Mouse (Mus musculus): Measurements from ENCODE around the gene Gm13420.

The Gm13420 gene

GRCm38 (mm10) chr2:29771611-29772461 is 20.4 kb upstream of the Gm13420 start:
- Histone ChIP-seq H3K36me3 (ENCODE audit: insufficient read depth, low read length) (peaks cover 56% of the 10 kb centered on the region), H3K27me3 (ENCODE audit: insufficient read depth, low read length) (no peaks in the 10 kb centered on the region), H3K4me1 (replicated peaks; ENCODE audit: low read depth, low read length) (peaks cover 29% of the 10 kb centered on the region), H3K4me3 (replicated peaks; ENCODE audit: low read length) (no peak overlapping the region), H3K9me3 (ENCODE audit: low read length) (no peaks in the 10 kb centered on the region)
- TF ChIP-seq POU5F1 (IDR thresholded peaks at IDR 0.05; ENCODE audit: borderline replicate concordance, low read length) (no peak), NANOG (IDR thresholded peaks at IDR 0.05; ENCODE audit: borderline replicate concordance, low read length) (no peak), CTCF (conservative IDR thresholded peaks at IDR 0.05; ENCODE audit: low read length) (no peak)

GRCm38 (mm10) chr2:29770162-29770561 is 18.7 kb upstream of the Gm13420 start:
- Histone ChIP-seq H3K36me3 (ENCODE audit: insufficient read depth, low read length) (peaks cover 40% of the 10 kb centered on the region), H3K4me3 (replicated peaks; ENCODE audit: low read length) (no peak overlapping the region), H3K4me1 (replicated peaks; ENCODE audit: low read depth, low read length) (peaks cover 29% of the 10 kb centered on the region), H3K9me3 (ENCODE audit: low read length) (no peaks in the 10 kb centered on the region), H3K27me3 (ENCODE audit: insufficient read depth, low read length) (no peaks in the 10 kb centered on the region)
- no peak for TF ChIP-seq NANOG (IDR thresholded peaks at IDR 0.05; ENCODE audit: borderline replicate concordance, low read length)
- peak; percentile 59 for TF ChIP-seq CTCF (conservative IDR thresholded peaks at IDR 0.05; ENCODE audit: low read length)
- no peak for TF ChIP-seq POU5F1 (IDR thresholded peaks at IDR 0.05; ENCODE audit: borderline replicate concordance, low read length)

- Histone ChIP-seq H3K4me1 (replicated peaks; ENCODE audit: low read depth, low read length) (peaks cover 29% of the 10 kb centered on the region), H3K27me3 (ENCODE audit: insufficient read depth, low read length) (no peaks in the 10 kb centered on the region), H3K9me3 (ENCODE audit: low read length) (no peaks in the 10 kb centered on the region), H3K36me3 (ENCODE audit: insufficient read depth, low read length) (peaks cover 29% of the 10 kb centered on the region), H3K4me3 (replicated peaks; ENCODE audit: low read length) (no peak overlapping the region)
- TF ChIP-seq POU5F1 (IDR thresholded peaks at IDR 0.05; ENCODE audit: borderline replicate concordance, low read length) (no peak), CTCF (conservative IDR thresholded peaks at IDR 0.05; ENCODE audit: low read length) (no peak), NANOG (IDR thresholded peaks at IDR 0.05; ENCODE audit: borderline replicate concordance, low read length) (no peak)
Observed at GRCm38 (mm10) chr2:29768901-29769300, 17.4 kb upstream of the Gm13420 start.

GRCm38 (mm10) chr2:29767976-29768709 is 16.7 kb upstream of the Gm13420 start:
- Histone ChIP-seq H3K4me3 (replicated peaks; ENCODE audit: low read length) (no peak overlapping the region), H3K4me1 (replicated peaks; ENCODE audit: low read depth, low read length) (peaks cover 29% of the 10 kb centered on the region), H3K27me3 (ENCODE audit: insufficient read depth, low read length) (peaks cover 3% of the 10 kb centered on the region; the same call in 1 of the 2 replicates), H3K36me3 (ENCODE audit: insufficient read depth, low read length) (peaks cover 21% of the 10 kb centered on the region), H3K9me3 (ENCODE audit: low read length) (no peaks in the 10 kb centered on the region)
- no peak for TF ChIP-seq POU5F1 (IDR thresholded peaks at IDR 0.05; ENCODE audit: borderline replicate concordance, low read length)
- TF ChIP-seq NANOG (IDR thresholded peaks at IDR 0.05; ENCODE audit: borderline replicate concordance, low read length) = no peak
- no peak for TF ChIP-seq CTCF (conservative IDR thresholded peaks at IDR 0.05; ENCODE audit: low read length)

GRCm38 (mm10) chr2:29764831-29765230 is 13.3 kb upstream of the Gm13420 start:
- Histone ChIP-seq H3K9me3 (ENCODE audit: low read length) (no peaks in the 10 kb centered on the region), H3K4me3 (replicated peaks; ENCODE audit: low read length) (no peak overlapping the region), H3K27me3 (ENCODE audit: insufficient read depth, low read length) (peaks cover 12% of the 10 kb centered on the region), H3K4me1 (replicated peaks; ENCODE audit: low read depth, low read length) (peaks cover 14% of the 10 kb centered on the region), H3K36me3 (ENCODE audit: insufficient read depth, low read length) (peaks cover 6% of the 10 kb centered on the region; the same call in 1 of the 2 replicates)
- no peak for TF ChIP-seq NANOG (IDR thresholded peaks at IDR 0.05; ENCODE audit: borderline replicate concordance, low read length)
- peak; percentile 52 for TF ChIP-seq CTCF (conservative IDR thresholded peaks at IDR 0.05; ENCODE audit: low read length)
- no peak for TF ChIP-seq POU5F1 (IDR thresholded peaks at IDR 0.05; ENCODE audit: borderline replicate concordance, low read length)

GRCm38 (mm10) chr2:29755693-29756092 is 4.2 kb upstream of the Gm13420 start:
- no peak for TF ChIP-seq CTCF (conservative IDR thresholded peaks at IDR 0.05; ENCODE audit: low read length)
- no peak for TF ChIP-seq POU5F1 (IDR thresholded peaks at IDR 0.05; ENCODE audit: borderline replicate concordance, low read length)
- TF ChIP-seq NANOG (IDR thresholded peaks at IDR 0.05; ENCODE audit: borderline replicate concordance, low read length) = no peak
- no peak overlapping the region for H3K4me3 ChIP-seq (replicated peaks; ENCODE audit: low read length)
- H3K27me3 ChIP-seq (ENCODE audit: insufficient read depth, low read length) = peaks cover 29% of the 10 kb centered on the region
- no peaks in the 10 kb centered on the region for H3K36me3 ChIP-seq (ENCODE audit: insufficient read depth, low read length)
- H3K4me1 ChIP-seq (replicated peaks; ENCODE audit: low read depth, low read length) = peaks cover 21% of the 10 kb centered on the region
- peaks cover 6% of the 10 kb centered on the region; the same call in 1 of the 2 replicates for H3K9me3 ChIP-seq (ENCODE audit: low read length)

GRCm38 (mm10) chr2:29752397-29752796 is 912 bp upstream of the Gm13420 start:
- peaks cover 37% of the 10 kb centered on the region for H3K27me3 ChIP-seq (ENCODE audit: insufficient read depth, low read length)
- H3K4me3 ChIP-seq (replicated peaks; ENCODE audit: low read length) = 0 out of 2 replicates have a peak overlapping the region, but pooled peaks have one; percentile 75
- no peaks in the 10 kb centered on the region for H3K36me3 ChIP-seq (ENCODE audit: insufficient read depth, low read length)
- TF ChIP-seq POU5F1 (IDR thresholded peaks at IDR 0.05; ENCODE audit: borderline replicate concordance, low read length) (no peak), CTCF (conservative IDR thresholded peaks at IDR 0.05; ENCODE audit: low read length) (no peak), NANOG (IDR thresholded peaks at IDR 0.05; ENCODE audit: borderline replicate concordance, low read length) (no peak)
- peaks cover 43% of the 10 kb centered on the region for H3K4me1 ChIP-seq (replicated peaks; ENCODE audit: low read depth, low read length)
- H3K9me3 ChIP-seq (ENCODE audit: low read length) = peaks cover 6% of the 10 kb centered on the region; the same call in 1 of the 2 replicates

- peaks cover 6% of the 10 kb centered on the region; the same call in 1 of the 2 replicates for H3K9me3 ChIP-seq (ENCODE audit: low read length)
- H3K4me1 ChIP-seq (replicated peaks; ENCODE audit: low read depth, low read length) = peaks cover 74% of the 10 kb centered on the region
- TF ChIP-seq POU5F1 (IDR thresholded peaks at IDR 0.05; ENCODE audit: borderline replicate concordance, low read length) (no peak), NANOG (IDR thresholded peaks at IDR 0.05; ENCODE audit: borderline replicate concordance, low read length) (no peak), CTCF (conservative IDR thresholded peaks at IDR 0.05; ENCODE audit: low read length) (no peak)
- H3K36me3 ChIP-seq (ENCODE audit: insufficient read depth, low read length) = 0 out of 2 replicates have a peak, but pooled peaks cover 2% of the 10 kb centered on the region
- peaks cover 47% of the 10 kb centered on the region for H3K27me3 ChIP-seq (ENCODE audit: insufficient read depth, low read length)
- no peak overlapping the region for H3K4me3 ChIP-seq (replicated peaks; ENCODE audit: low read length)
Observed at GRCm38 (mm10) chr2:29748499-29748898, 3.0 kb downstream of the Gm13420 start.

Data from E14TG2a.4 (cell line).